Mouse (Mus musculus): ENCODE measurements at regions not wholly inside any gene's neighbourhood (a gene's known extent, or its start where the extent isn't known, plus 50 kb on each side); places are given as distances from the start of the nearest gene placed in this dataset.

DNA sequence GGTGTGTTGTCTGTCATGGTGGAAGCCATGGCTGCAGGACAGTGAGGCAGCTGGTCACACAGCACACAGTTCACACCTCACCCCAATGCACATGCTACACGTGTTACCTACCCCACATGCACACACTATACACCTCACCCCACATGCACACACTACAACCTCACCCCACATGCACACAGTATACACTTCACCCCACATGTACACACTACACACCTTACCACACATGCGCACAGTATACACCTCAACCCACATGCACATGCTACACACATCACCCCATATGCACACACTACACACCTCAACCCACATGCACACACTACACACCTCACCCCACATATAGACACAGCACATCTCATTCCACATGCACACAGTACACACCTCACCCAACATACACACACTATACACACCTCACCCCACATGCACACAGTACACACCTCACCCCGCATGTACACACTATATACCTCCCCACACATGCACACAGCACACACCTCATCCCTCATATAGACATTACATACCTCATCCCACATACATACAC is 103.3 kb upstream of the Gm26897 start:
- H3K4me3 ChIP-seq (replicated peaks; ENCODE audit: control insufficient read depth, low read depth, low read length), result no peak overlapping the region
- no peak overlapping the region for H3K27ac ChIP-seq (ENCODE audit: control insufficient read depth, insufficient read depth, low read depth, low read length, poor library complexity)
- H3K4me1 ChIP-seq (ENCODE audit: control insufficient read depth, insufficient read depth, low read length), result no peaks in the 10 kb centered on the region; the same call in 1 of the 2 replicates
- 82% methylated on average over 3 of the region's 3 CpGs for WGBS
- TF ChIP-seq CTCF (IDR thresholded peaks at IDR 0.05; ENCODE audit: control insufficient read depth, insufficient read depth, low read length) (peak; percentile 2; the same call in 1 of the 2 replicates), POLR2A (IDR thresholded peaks at IDR 0.05; ENCODE audit: borderline replicate concordance, control insufficient read depth, low read depth, low read length) (no peak)

DNA sequence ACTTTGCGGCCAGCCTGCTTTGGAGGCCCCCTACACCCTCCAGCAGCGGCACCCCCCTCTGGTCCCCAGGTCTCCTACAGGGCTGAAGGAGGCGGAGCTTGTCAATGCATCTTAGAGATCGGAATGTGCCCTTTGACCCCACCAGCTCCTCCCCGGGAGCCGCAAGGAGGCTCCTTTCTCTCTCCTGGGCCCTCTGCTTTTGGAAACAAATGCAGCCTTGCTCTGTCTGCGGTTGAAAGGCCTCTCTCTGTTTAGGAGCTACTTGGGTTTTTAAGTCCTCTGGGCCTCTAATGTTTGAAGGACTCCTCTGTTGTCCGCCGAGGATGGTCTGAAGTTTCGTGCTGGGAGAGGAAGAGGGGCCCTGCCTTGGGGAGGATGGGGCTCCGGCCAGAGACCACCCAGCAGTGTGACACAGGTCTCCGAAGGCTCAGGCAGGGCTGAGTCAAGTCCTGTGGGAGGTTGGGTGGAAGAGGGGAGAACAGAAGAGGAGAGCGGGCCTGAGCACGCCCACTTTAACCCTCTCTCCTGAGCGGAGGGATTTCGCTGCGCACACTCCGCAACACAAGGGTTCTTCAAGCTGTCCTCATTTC is 102.1 kb upstream of the Gm26897 start:
- 86% methylated on average over 18 of the region's 18 CpGs for WGBS
- H3K27ac ChIP-seq (ENCODE audit: control insufficient read depth, insufficient read depth, low read depth, low read length, poor library complexity), result no peak overlapping the region
- TF ChIP-seq CTCF (IDR thresholded peaks at IDR 0.05; ENCODE audit: control insufficient read depth, insufficient read depth, low read length), result no peak

GRCm38 (mm10) chr5:111635092-111635491 is 98.6 kb upstream of the Gm26897 start:
- no peak overlapping the region for H3K4me3 ChIP-seq (replicated peaks; ENCODE audit: control insufficient read depth, low read depth, low read length)
- no peak for TF ChIP-seq POLR2A (IDR thresholded peaks at IDR 0.05; ENCODE audit: borderline replicate concordance, control insufficient read depth, low read depth, low read length)
- WGBS, result 32% methylated on average over 5 of the region's 5 CpGs
- no peak overlapping the region for H3K27ac ChIP-seq (ENCODE audit: control insufficient read depth, insufficient read depth, low read depth, low read length, poor library complexity)
- no peaks in the 10 kb centered on the region; the same call in 1 of the 2 replicates for H3K4me1 ChIP-seq (ENCODE audit: control insufficient read depth, insufficient read depth, low read length)

More for the DNA sequence above, 102.1 kb upstream of the Gm26897 start:
- no peak overlapping the region for H3K4me3 ChIP-seq (replicated peaks; ENCODE audit: control insufficient read depth, low read depth, low read length)
- H3K4me1 ChIP-seq (ENCODE audit: control insufficient read depth, insufficient read depth, low read length), result no peaks in the 10 kb centered on the region; the same call in 1 of the 2 replicates

GRCm38 (mm10) chr5:111636969-111637368 is 96.8 kb upstream of the Gm26897 start:
- 63% methylated on average over 4 of the region's 4 CpGs for WGBS
- no peaks in the 10 kb centered on the region for H3K4me1 ChIP-seq (ENCODE audit: control insufficient read depth, insufficient read depth, low read length)
- no peak for TF ChIP-seq POLR2A (IDR thresholded peaks at IDR 0.05; ENCODE audit: borderline replicate concordance, control insufficient read depth, low read depth, low read length)
- no peak for TF ChIP-seq CTCF (IDR thresholded peaks at IDR 0.05; ENCODE audit: control insufficient read depth, insufficient read depth, low read length)
- no peak overlapping the region for H3K27ac ChIP-seq (ENCODE audit: control insufficient read depth, insufficient read depth, low read depth, low read length, poor library complexity)
- H3K4me3 ChIP-seq (replicated peaks; ENCODE audit: control insufficient read depth, low read depth, low read length), result no peak overlapping the region

- no peaks in the 10 kb centered on the region for H3K4me1 ChIP-seq (ENCODE audit: control insufficient read depth, insufficient read depth, low read length)
- TF ChIP-seq CTCF (IDR thresholded peaks at IDR 0.05; ENCODE audit: control insufficient read depth, insufficient read depth, low read length), result no peak
- TF ChIP-seq POLR2A (IDR thresholded peaks at IDR 0.05; ENCODE audit: borderline replicate concordance, control insufficient read depth, low read depth, low read length), result no peak
- 77% methylated on average over 7 of the region's 7 CpGs for WGBS
These were observed 95.4 kb upstream of the Gm26897 start for GRCm38 (mm10) chr5:111638306-111638705.

DNA sequence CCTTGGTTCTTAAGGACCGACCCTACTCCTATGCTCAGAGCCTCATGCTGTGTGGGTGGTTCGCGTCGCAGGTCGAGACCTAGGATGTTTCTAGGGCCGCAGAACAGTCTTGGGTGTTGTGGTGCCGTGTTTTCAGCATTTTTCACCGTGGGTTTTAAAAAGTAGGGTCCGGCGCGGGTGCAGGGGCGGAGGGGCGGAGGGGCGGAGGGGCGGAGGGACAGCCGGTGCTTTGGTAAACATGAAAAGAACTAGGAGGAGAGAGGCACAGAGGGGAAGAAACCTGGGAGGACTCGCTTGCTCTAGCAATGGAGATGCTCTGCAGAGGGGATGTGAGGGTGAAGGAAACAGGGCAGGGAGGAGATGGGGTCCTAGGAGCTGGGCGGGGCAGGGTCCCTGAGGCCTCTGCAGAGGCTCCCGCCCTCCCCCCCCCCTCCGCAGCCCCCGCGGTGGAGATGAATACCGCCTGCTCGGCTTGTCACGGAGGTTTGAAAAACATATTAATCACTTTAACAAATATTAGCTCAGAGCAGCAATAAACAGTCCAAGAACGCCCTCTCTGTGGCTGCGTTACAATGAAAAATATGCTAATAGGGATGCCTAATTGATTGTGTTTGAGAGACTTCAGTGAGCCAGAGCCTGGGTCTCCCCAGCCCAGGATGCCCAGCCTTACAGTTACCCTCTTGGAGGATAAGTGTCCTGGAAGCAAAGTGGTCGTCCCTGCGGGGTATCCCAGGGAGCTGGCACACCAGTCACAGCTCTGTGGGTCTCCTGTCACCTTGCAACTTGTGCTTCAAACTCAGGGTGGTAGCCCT is 94.0 kb upstream of the Gm26897 start:
- Histone ChIP-seq H3K4me1 (ENCODE audit: control insufficient read depth, insufficient read depth, low read length) (no peaks in the 10 kb centered on the region), H3K27ac (ENCODE audit: control insufficient read depth, insufficient read depth, low read depth, low read length, poor library complexity) (no peak overlapping the region), H3K4me3 (replicated peaks; ENCODE audit: control insufficient read depth, low read depth, low read length) (no peak overlapping the region)
- no peak for TF ChIP-seq CTCF (IDR thresholded peaks at IDR 0.05; ENCODE audit: control insufficient read depth, insufficient read depth, low read length)
- TF ChIP-seq POLR2A (IDR thresholded peaks at IDR 0.05; ENCODE audit: borderline replicate concordance, control insufficient read depth, low read depth, low read length), result no peak
- 49% methylated on average over 29 of the region's 29 CpGs for WGBS

More at GRCm38 (mm10) chr5:111638306-111638705, 95.4 kb upstream of the Gm26897 start:
- Histone ChIP-seq H3K4me3 (replicated peaks; ENCODE audit: control insufficient read depth, low read depth, low read length) (no peak overlapping the region), H3K27ac (ENCODE audit: control insufficient read depth, insufficient read depth, low read depth, low read length, poor library complexity) (no peak overlapping the region)

DNA sequence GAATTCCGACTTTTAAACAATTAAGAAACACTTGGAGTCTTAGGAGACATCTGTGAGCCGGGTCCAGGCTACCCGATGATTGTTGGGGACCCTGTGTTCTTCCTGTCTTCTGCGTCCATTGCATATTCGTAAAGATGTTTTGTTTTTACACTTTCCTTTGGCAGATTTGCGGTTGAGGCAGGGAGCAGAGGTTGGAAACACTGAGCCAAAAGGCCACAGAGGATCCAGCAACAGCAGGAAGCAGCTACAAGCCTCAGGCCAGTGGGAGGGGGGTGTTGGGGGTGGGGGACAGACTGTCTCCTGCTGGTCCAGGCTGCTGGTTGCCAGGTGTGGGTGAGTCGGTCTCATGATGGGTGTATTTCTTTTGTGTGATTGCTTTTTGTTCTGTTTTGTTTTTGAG is 92.7 kb upstream of the Gm26897 start:
- no peak overlapping the region for H3K27ac ChIP-seq (ENCODE audit: control insufficient read depth, insufficient read depth, low read depth, low read length, poor library complexity)
- H3K4me1 ChIP-seq (ENCODE audit: control insufficient read depth, insufficient read depth, low read length), result no peaks in the 10 kb centered on the region
- H3K4me3 ChIP-seq (replicated peaks; ENCODE audit: control insufficient read depth, low read depth, low read length), result no peak overlapping the region
- WGBS, result 57% methylated on average over 7 of the region's 7 CpGs
- TF ChIP-seq CTCF (IDR thresholded peaks at IDR 0.05; ENCODE audit: control insufficient read depth, insufficient read depth, low read length) (no peak), POLR2A (IDR thresholded peaks at IDR 0.05; ENCODE audit: borderline replicate concordance, control insufficient read depth, low read depth, low read length) (no peak)

DNA sequence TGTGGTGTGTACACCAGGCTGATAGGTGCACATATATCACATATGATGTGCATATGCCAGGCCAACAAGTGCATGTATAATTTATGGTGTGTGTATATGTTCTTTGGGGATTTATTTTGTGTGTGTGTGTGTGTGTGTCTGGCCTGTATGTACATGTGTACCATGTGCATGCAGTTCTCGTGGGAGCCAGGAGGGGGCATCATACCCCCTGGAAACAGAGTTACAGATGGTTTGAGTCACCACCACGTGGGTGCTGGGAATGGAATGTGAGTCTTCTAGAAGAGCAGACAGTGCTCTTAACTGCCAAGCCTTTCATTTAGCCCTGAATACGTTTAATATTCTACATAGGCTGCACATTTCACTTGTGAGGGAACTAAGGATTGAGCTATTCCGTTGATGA is 92.0 kb upstream of the Gm26897 start:
- Histone ChIP-seq H3K4me1 (ENCODE audit: control insufficient read depth, insufficient read depth, low read length) (no peaks in the 10 kb centered on the region), H3K4me3 (replicated peaks; ENCODE audit: control insufficient read depth, low read depth, low read length) (no peak overlapping the region), H3K27ac (ENCODE audit: control insufficient read depth, insufficient read depth, low read depth, low read length, poor library complexity) (no peak overlapping the region)
- TF ChIP-seq POLR2A (IDR thresholded peaks at IDR 0.05; ENCODE audit: borderline replicate concordance, control insufficient read depth, low read depth, low read length) (no peak), CTCF (IDR thresholded peaks at IDR 0.05; ENCODE audit: control insufficient read depth, insufficient read depth, low read length) (peak; percentile 26; the same call in 1 of the 2 replicates)
- 75% methylated on average over 4 of the region's 4 CpGs for WGBS

Measured in bone marrow, adult 2 months (tissue).